Mouse (Mus musculus) heart, adult 2 months (tissue): Measurements from ENCODE around the gene Grin2c. TPM values are rescaled to one million over a fixed set of nuclear protein-coding genes. Genes with fewer than 3 reads are reported as not detected.
A peak's percentile ranks its signal among the peaks of the same experiment; 100 is the strongest.

Experiments
- DNase-seq, 2 experiments: peaks; one replicate each; pipeline ENCODE4 v3.0.0; 2021
- H3K27ac ChIP-seq: fragments of 200-600 bp; 2 replicates; pipeline ENCODE4 v1.8.1; 2022
- H3K27me3 ChIP-seq: fragments of 200-500 bp; 2 replicates; pipeline ENCODE4 v1.6.1; 2012; ENCODE audit warnings: mild to moderate bottlenecking, low read length, inconsistent platforms, mixed read lengths; ENCODE audit not compliant: control insufficient read depth, insufficient read depth
- H3K36me3 ChIP-seq: fragments of 200-500 bp; 2 replicates; pipeline ENCODE4 v1.6.1; 2012; ENCODE audit warnings: low read length, inconsistent platforms; ENCODE audit not compliant: control insufficient read depth, insufficient read depth
- H3K4me1 ChIP-seq: fragments of 200-500 bp; 2 replicates; pipeline ENCODE4 v1.6.1; 2011; ENCODE audit warnings: low read length; ENCODE audit not compliant: control insufficient read depth, insufficient read depth
- H3K4me3 ChIP-seq: fragments of 200-600 bp; 2 replicates; pipeline ENCODE4 v1.8.1; 2022
- H3K79me2 ChIP-seq: fragments of 200-500 bp; replicated peaks from 2 replicates; pipeline ENCODE4 v1.6.1; 2012; ENCODE audit warnings: mild to moderate bottlenecking, inconsistent platforms, low read length, moderate library complexity, mixed read lengths; ENCODE audit not compliant: control insufficient read depth, insufficient read depth
- H3K9ac ChIP-seq: fragments of 200-500 bp; 2 replicates; pipeline ENCODE4 v1.6.1; 2012; ENCODE audit warnings: low read depth, mild to moderate bottlenecking, control low read depth, inconsistent platforms, low read length, mixed read lengths
- CTCF ChIP-seq: fragments of 200-600 bp; IDR thresholded peaks from 2 replicates; pipeline ENCODE4 v1.8.1; 2022; ENCODE audit warnings: antibody characterized with exemption, mild to moderate bottlenecking, moderate library complexity
- EP300 ChIP-seq: fragments of 200-500 bp; IDR thresholded peaks from 2 replicates; pipeline ENCODE4 v1.6.1; 2011; ENCODE audit warnings: low read depth, low read length, control low read depth; ENCODE audit not compliant: insufficient read depth
- POLR2A ChIP-seq: fragments of 200-500 bp; IDR thresholded peaks from 2 replicates; pipeline ENCODE4 v1.6.1; 2011; ENCODE audit warnings: mild to moderate bottlenecking, low read depth, low read length, control low read depth; ENCODE audit not compliant: insufficient read depth
- WGBS: fragments of 180-500 bp; shearing (Covaris S2); methylation state at CpG from one replicate; pipeline ENCODE4 v1.1.7; 2018; 5-methylcytosine and 5-hydroxymethylcytosine counted together
- intact Hi-C: fragments of 180-260 bp; cut with DNase I; formaldehyde crosslinking; loops from one replicate; pipeline ENCODE4 v1.15.1; 2025
- polyA plus RNA-seq: library from polyadenylated mRNA; depleted of rRNA; stranded (reverse); fragments of >200 nt; gene quantifications from 2 replicates; pipeline ENCODE4 v1.2.3, GENCODE M21; 2012
- total RNA-seq, 2 experiments: library from RNA; stranded (reverse); gene quantifications; 2 replicates each; pipeline ENCODE4 v1.2.3; 2021

Gene Grin2c
- total and polyA plus RNA-seq, 3 experiments = 0.25 to 2.0 (median 0.26) TPM

DNA sequence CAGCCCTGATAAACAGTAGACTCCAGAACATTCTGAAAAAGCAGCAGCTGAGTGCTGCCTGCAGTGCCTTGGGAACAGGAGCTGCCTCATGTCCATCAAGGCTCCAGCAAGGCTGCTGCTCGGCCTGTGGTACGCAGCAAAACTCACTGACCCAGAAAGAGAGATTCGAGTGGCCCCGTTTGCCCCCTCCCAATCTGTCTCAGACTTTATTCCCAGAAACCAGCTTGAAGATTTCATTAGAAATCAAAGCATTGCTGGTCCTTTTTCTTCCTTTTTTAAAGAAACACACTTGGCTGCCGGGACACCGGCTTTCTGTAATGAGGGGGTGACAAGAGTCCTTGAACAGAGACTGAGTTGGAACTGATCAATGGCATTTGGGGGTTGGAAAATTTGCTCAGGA, 41.7 kb downstream of the Grin2c start:
- Histone ChIP-seq H3K36me3 (no peaks in the 10 kb centered on the region), H3K4me1 (peaks cover 7% of the 10 kb centered on the region), H3K9ac (no peak overlapping the region), H3K27ac (no peak overlapping the region), H3K79me2 (no peaks in the 10 kb centered on the region), H3K4me3 (no peak overlapping the region), H3K27me3 (no peaks in the 10 kb centered on the region)
- WGBS = 73% methylated on average over 6 of the region's 6 CpGs
- no peak for DNase-seq
- TF ChIP-seq CTCF (no peak), POLR2A (no peak), EP300 (no peak)
- intact Hi-C loops = no loop called here

DNA sequence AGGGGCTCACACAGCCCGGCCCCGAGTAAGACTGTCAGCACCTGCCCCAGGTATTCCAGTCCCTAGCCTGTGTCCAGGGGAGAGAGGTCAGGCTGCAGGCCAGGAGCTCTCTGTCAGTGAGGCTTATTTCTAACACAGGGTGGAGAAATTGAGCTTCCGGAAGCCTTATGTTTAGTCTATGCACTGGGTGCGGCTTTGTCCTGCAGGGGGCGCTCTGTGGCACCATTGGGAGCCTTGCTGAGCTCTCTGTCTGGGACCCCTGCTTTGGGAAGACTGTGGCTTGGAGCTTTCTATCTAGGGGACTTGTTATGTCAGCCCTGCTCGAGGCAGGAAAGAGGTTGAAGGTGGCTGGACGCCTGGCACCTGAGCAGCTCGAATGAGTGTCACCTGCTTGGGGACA, 42.2 kb downstream of the Grin2c start:
- DNase-seq = peak; percentile 28 to 61
- TF ChIP-seq CTCF = peak; percentile 69
- TF ChIP-seq EP300 = no peak
- Histone ChIP-seq H3K79me2 (no peaks in the 10 kb centered on the region), H3K9ac (no peak overlapping the region), H3K4me1 (peaks cover 7% of the 10 kb centered on the region), H3K27ac (no peak overlapping the region), H3K36me3 (no peaks in the 10 kb centered on the region), H3K4me3 (no peak overlapping the region), H3K27me3 (no peaks in the 10 kb centered on the region)
- WGBS = 48% methylated on average over 8 of the region's 8 CpGs
- intact Hi-C loops = no loop called here

DNA sequence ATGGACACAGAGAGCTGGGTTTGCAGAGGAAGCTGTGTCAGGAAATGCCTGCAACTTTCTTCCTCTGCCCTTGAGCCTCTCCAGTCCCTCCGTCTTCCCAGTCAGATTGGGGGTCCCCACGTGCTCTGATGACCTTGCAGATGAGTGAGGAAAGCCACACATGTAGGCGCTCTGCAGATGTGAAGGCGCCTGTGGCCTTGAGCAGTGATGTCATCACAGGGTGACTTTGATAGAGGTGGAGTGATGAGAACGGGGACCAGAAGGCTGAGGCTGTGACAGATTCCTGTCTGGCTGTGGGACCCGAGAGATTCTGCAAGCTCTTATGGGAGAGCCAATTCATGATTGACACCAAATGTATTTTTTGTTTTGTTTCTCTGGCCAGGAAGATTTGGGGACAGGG, 43.2 kb downstream of the Grin2c start:
- H3K4me1 ChIP-seq = peaks cover 13% of the 10 kb centered on the region
- TF ChIP-seq POLR2A (no peak), CTCF (no peak), EP300 (no peak)
- no peak overlapping the region for H3K9ac ChIP-seq
- H3K27me3 ChIP-seq = no peaks in the 10 kb centered on the region
- H3K79me2 ChIP-seq = no peaks in the 10 kb centered on the region
- WGBS = 53% methylated on average over 6 of the region's 6 CpGs
- intact Hi-C loops = no loop called here
- no peak overlapping the region for H3K4me3 ChIP-seq
- H3K36me3 ChIP-seq = no peaks in the 10 kb centered on the region
- DNase-seq = no peak
- H3K27ac ChIP-seq = no peak overlapping the region

DNA sequence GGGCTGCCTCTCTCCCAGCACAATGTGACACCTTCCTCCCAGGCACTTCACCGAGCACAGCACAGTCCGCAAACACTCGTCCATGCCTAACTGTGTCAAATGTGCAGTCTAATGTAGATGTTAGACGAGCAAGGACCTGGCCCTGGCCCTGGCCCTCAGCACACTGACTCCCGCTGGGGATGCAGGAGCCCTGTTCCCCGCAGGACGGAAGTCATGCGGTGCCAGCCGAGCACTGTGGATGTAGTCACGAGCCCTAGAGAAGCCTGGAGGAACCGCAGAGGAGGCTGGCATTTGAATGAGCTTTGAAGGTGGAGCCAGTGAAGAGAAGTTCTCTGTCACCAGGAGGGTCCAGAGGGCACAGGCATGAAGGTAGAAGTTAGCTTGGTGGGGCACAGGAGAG, 43.6 kb downstream of the Grin2c start:
- no peak overlapping the region for H3K4me3 ChIP-seq
- H3K36me3 ChIP-seq = no peaks in the 10 kb centered on the region
- no peak for TF ChIP-seq POLR2A
- no peak for TF ChIP-seq EP300
- TF ChIP-seq CTCF = no peak
- intact Hi-C loops = no loop called here
- no peaks in the 10 kb centered on the region for H3K79me2 ChIP-seq
- DNase-seq = no peak
- no peak overlapping the region for H3K27ac ChIP-seq
- no peaks in the 10 kb centered on the region for H3K27me3 ChIP-seq
- peaks cover 14% of the 10 kb centered on the region for H3K4me1 ChIP-seq
- no peak overlapping the region for H3K9ac ChIP-seq
- 75% methylated on average over 11 of the region's 11 CpGs for WGBS

DNA sequence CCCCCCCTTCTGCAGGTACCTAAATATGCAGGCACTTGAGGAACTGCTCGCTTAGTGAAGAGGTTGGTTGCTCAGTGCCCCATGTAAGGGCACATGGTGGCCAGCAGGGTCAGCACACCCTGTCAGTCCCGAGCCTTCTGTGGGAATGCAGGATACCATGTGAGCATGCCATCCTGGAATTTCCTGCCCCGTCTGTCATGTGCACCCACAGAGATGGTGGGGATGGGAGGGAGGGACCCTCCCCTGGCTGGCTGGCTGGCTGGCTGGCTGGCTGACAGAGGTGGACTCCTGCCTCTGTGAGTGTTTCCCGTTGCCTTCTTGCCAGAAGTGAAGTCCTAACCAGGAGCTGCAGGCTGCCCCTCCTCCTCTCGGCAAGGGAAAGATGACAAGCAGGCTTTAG, 44.5 kb downstream of the Grin2c start:
- WGBS = 31% methylated on average over 5 of the region's 5 CpGs
- TF ChIP-seq EP300 = 0 out of 2 replicates have a peak, but pooled peaks have one; percentile 38
- TF ChIP-seq CTCF = 0 out of 2 replicates have a peak, but pooled peaks have one; percentile 2
- no peak for TF ChIP-seq POLR2A
- H3K27me3 ChIP-seq = no peaks in the 10 kb centered on the region
- peaks cover 14% of the 10 kb centered on the region for H3K4me1 ChIP-seq
- no peak overlapping the region for H3K27ac ChIP-seq
- no peak for DNase-seq
- no peak overlapping the region for H3K9ac ChIP-seq
- H3K4me3 ChIP-seq = no peak overlapping the region
- intact Hi-C loops = no loop called here
- no peaks in the 10 kb centered on the region for H3K79me2 ChIP-seq
- H3K36me3 ChIP-seq = no peaks in the 10 kb centered on the region

DNA sequence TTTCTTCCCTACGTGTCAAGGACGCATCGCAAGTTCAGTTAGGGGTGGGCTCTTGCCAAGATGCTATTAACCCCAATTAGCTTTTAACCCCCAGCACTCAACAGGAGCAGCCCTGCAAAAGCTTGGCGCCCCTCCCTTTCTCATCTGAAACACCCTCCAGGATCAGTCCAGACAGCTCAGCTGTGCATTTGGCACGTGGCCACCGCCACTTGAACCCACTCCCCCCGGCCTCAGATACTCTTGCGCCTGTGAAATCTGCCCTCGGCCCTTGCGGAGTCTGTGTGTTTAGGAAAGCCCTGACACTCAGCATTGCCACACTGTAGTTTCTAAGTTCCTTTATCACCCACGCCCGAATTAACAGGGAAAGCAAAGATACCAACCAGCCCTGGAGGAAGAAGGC, 45.0 kb downstream of the Grin2c start:
- no peak overlapping the region for H3K27ac ChIP-seq

DNA sequence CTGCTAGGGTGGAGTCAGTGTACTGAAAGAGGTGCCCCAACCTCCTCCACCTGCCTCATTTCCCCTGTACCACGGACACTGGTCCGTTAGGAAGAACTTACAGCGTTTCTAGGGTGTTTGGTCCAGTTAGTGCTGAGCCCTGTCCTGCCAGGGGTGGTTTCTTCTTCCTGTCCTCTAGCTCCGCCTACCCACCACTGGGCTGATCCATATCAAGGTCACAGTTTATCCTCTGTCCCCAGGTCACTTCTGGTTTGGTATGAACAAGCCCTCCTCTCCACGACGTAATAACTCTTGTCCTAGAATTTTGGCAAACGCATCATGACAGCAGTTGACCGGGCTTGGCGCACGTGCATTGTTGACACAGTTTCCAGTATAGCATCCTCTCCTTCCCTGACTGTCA, 47.4 kb downstream of the Grin2c start:
- DNase-seq = no peak
- intact Hi-C loops = no loop called here
- Histone ChIP-seq H3K4me3 (no peak overlapping the region), H3K27me3 (no peaks in the 10 kb centered on the region), H3K36me3 (no peaks in the 10 kb centered on the region), H3K27ac (peak overlapping the region; percentile 55), H3K79me2 (no peaks in the 10 kb centered on the region), H3K9ac (no peak overlapping the region), H3K4me1 (peaks cover 9% of the 10 kb centered on the region)
- no peak for TF ChIP-seq EP300
- no peak for TF ChIP-seq CTCF
- TF ChIP-seq POLR2A = no peak
- WGBS = 72% methylated on average over 10 of the region's 10 CpGs

More for the DNA sequence above, 45.0 kb downstream of the Grin2c start:
- Histone ChIP-seq H3K27me3 (no peaks in the 10 kb centered on the region), H3K9ac (0 out of 2 replicates have a peak overlapping the region, but pooled peaks have one; percentile 15), H3K4me3 (no peak overlapping the region), H3K79me2 (no peaks in the 10 kb centered on the region), H3K4me1 (peaks cover 12% of the 10 kb centered on the region), H3K36me3 (no peaks in the 10 kb centered on the region)
- DNase-seq = peak in 1 of 2 experiments; percentile 23
- intact Hi-C loops = no loop called here
- 47% methylated on average over 12 of the region's 12 CpGs for WGBS
- TF ChIP-seq POLR2A (no peak), EP300 (no peak), CTCF (no peak)
